Mouse (Mus musculus) layer of hippocampus, adult 9-11 months (tissue): ENCODE results near the gene Gm17655.
A peak's percentile ranks its signal among the peaks of the same experiment; 100 is the strongest.
"Not testable (repeated sequence)": the region's sequence is repeated elsewhere in the genome, so short reads cannot be mapped to it uniquely, and the experiment has no call there.

Source experiments
- DNase-seq: peaks from one replicate; pipeline ENCODE4 v3.0.0; 2022

Gm17655 gene

GRCm38 (mm10) chr5:110072413-110072812 is at the start of gene Gm17655:
Gm17655 (minus strand) TSS chr5:110072513.
- DNase-seq: not testable (repeated sequence)

- DNase-seq: peak; percentile 95
These were observed 37.7 kb upstream of the Gm17655 start, which contains the start of gene Zfp605 for GRCm38 (mm10) chr5:110109991-110110441. Zfp605 (plus strand) TSS chr5:110110092.

- DNase-seq: no peak
These were observed 36.0 kb upstream of the Gm17655 start for GRCm38 (mm10) chr5:110108305-110108628.

GRCm38 (mm10) chr5:110107581-110108304 is 35.4 kb upstream of the Gm17655 start, which contains the start of gene Gtpbp6:
Gtpbp6 (minus strand) TSS chr5:110108197.
- peak; percentile 98 for DNase-seq

GRCm38 (mm10) chr5:110106901-110107564 is 34.7 kb upstream of the Gm17655 start:
- peak; percentile 54 for DNase-seq

GRCm38 (mm10) chr5:110106140-110106871 is 34.0 kb upstream of the Gm17655 start:
- peak; percentile 60 for DNase-seq

GRCm38 (mm10) chr5:110104616-110105380 is 32.5 kb upstream of the Gm17655 start:
- DNase-seq: no peak

- DNase-seq: peak; percentile 26
These were observed 31.7 kb upstream of the Gm17655 start for GRCm38 (mm10) chr5:110103901-110104615.

GRCm38 (mm10) chr5:110102853-110103625 is 30.7 kb upstream of the Gm17655 start:
- no peak for DNase-seq

GRCm38 (mm10) chr5:110102429-110102828 is 30.1 kb upstream of the Gm17655 start:
- DNase-seq: no peak

- DNase-seq: peak; percentile 74
These were observed 29.5 kb upstream of the Gm17655 start for GRCm38 (mm10) chr5:110101716-110102347.

GRCm38 (mm10) chr5:110100921-110101631 is 28.8 kb upstream of the Gm17655 start:
- DNase-seq: peak; percentile 42

- no peak for DNase-seq
These were observed 27.6 kb upstream of the Gm17655 start, which contains the start of gene Plcxd1 for GRCm38 (mm10) chr5:110099656-110100580. Plcxd1 (plus strand) TSS chr5:110099969.

- DNase-seq: peak; percentile 52
These were observed 26.7 kb upstream of the Gm17655 start for GRCm38 (mm10) chr5:110098991-110099477.

GRCm38 (mm10) chr5:110094847-110095213 is 22.5 kb upstream of the Gm17655 start:
- DNase-seq: no peak

GRCm38 (mm10) chr5:110094030-110094846 is 21.9 kb upstream of the Gm17655 start, which contains the start of gene Gm35315:
Gm35315 (minus strand) TSS chr5:110094420.
- peak; percentile 95 for DNase-seq

- DNase-seq: no peak
These were observed 19.2 kb upstream of the Gm17655 start for GRCm38 (mm10) chr5:110091546-110091945.
